Mouse (Mus musculus) right cerebral cortex, postnatal 36 days (tissue): ENCODE results near the gene Rorc.
A peak's percentile ranks its signal among the peaks of the same experiment; 100 is the strongest.

Experiments used
- DNase-seq, 2 experiments: peaks; one replicate each; pipeline ENCODE4 v3.0.0; 2022; ENCODE audit warnings: low spot score in 2 of 2, mixed read lengths in 1 of 2

The Rorc gene

GRCm38 (mm10) chr3:94413031-94413679 lies 40.6 kb downstream of the Rorc start, which contains the start of gene Tdrkh:
Gene Tdrkh, plus strand, starts transcription at chr3:94413273.
- DNase-seq: peak; percentile 98 to 99

GRCm38 (mm10) chr3:94430980-94431379 lies 58.4 kb downstream of the Rorc start:
- DNase-seq: no peak

GRCm38 (mm10) chr3:94434305-94434704 lies 61.7 kb downstream of the Rorc start:
- DNase-seq: no peak

GRCm38 (mm10) chr3:94436420-94436819 lies 63.8 kb downstream of the Rorc start:
- DNase-seq: no peak

GRCm38 (mm10) chr3:94441182-94441581 lies 68.6 kb downstream of the Rorc start:
- DNase-seq: no peak

- peak; percentile 91 for DNase-seq
These were observed 70.5 kb downstream of the Rorc start, which contains the start of gene Mrpl9 for GRCm38 (mm10) chr3:94442951-94443596. Gene Mrpl9, plus strand, starts transcription at chr3:94443318.

- peak in 1 of 2 experiments; percentile 12 for DNase-seq
These were observed 71.0 kb downstream of the Rorc start, which contains the start of gene Oaz3 for GRCm38 (mm10) chr3:94443597-94443964. Gene Oaz3, minus strand, starts transcription at chr3:94443915.
